Mouse (Mus musculus) forebrain, embryonic 14.5 days (tissue): Measurements from ENCODE around the gene Ubiad1. TPM values are rescaled to one million over a fixed set of nuclear protein-coding genes. Genes with fewer than 3 reads are reported as not detected.

Experiments used
- ATAC-seq: fragments of 200-750 bp; cut with Nextera tagmentation; 2 replicates; pipeline ENCODE4 v1.8.0; 2017; ENCODE audit warnings: mild to moderate bottlenecking, moderate library complexity
- DNase-seq: peaks from one replicate; pipeline ENCODE4 v3.0.0-alpha.2; 2015; ENCODE audit warnings: low spot score
- H3K27ac ChIP-seq: fragments of 300-500 bp; sonication (generic); 2 replicates; pipeline ENCODE4 v1.5.1; 2014; ENCODE audit warnings: low read depth, mild to moderate bottlenecking, control low read depth, low read length, moderate library complexity
- H3K27me3 ChIP-seq: fragments of 300-500 bp; sonication (generic); replicated peaks from 2 replicates; pipeline ENCODE4 v1.6.1; 2014; ENCODE audit warnings: low read length, control low read depth, mixed read lengths; ENCODE audit not compliant: control insufficient read depth, insufficient read depth
- H3K36me3 ChIP-seq: fragments of 300-500 bp; sonication (generic); 2 replicates; pipeline ENCODE4 v1.6.1; 2014; ENCODE audit warnings: low read length, control low read depth; ENCODE audit not compliant: control insufficient read depth, insufficient read depth
- H3K4me1 ChIP-seq: fragments of 300-500 bp; sonication (generic); 2 replicates; pipeline ENCODE4 v1.6.1; 2014; ENCODE audit warnings: antibody characterized with exemption, low read length, control low read depth; ENCODE audit not compliant: control insufficient read depth, insufficient read depth
- H3K4me2 ChIP-seq: fragments of 300-500 bp; sonication (generic); 2 replicates; pipeline ENCODE4 v1.6.1; 2014; ENCODE audit warnings: mild to moderate bottlenecking, control low read depth, low read length
- H3K4me3 ChIP-seq: fragments of 300-500 bp; sonication (generic); 2 replicates; pipeline ENCODE4 v1.5.1; 2014; ENCODE audit warnings: low read depth, low read length, control low read depth
- H3K9ac ChIP-seq: fragments of 300-500 bp; sonication (generic); 2 replicates; pipeline ENCODE4 v1.6.1; 2014; ENCODE audit warnings: mild to moderate bottlenecking, low read length, control low read depth, moderate library complexity
- H3K9me3 ChIP-seq: fragments of 300-500 bp; sonication (generic); replicated peaks from 2 replicates; pipeline ENCODE4 v1.6.1; 2016; ENCODE audit warnings: low read length, control low read depth, mixed read lengths; ENCODE audit not compliant: control insufficient read depth
- WGBS: fragments of 180-500 bp; shearing (Covaris S2); extraction: QIAGEN DNeasy Blood & Tissue Kit; methylation state at CpG from one replicate; pipeline ENCODE4 v1.1.7; 2014; 5-methylcytosine and 5-hydroxymethylcytosine counted together
- polyA plus RNA-seq: library from polyadenylated mRNA; unstranded; fragments of >200 nt; fragmentation: Nextera tagmentation; extraction: Ambion mirVana; gene quantifications from 2 replicates; pipeline ENCODE4 v1.2.1, GENCODE M21; 2014

Ubiad1 gene
- 14.2 and 14.6 TPM in 2 replicates for polyA plus RNA-seq

GRCm38 (mm10) chr4:148444250-148444967 lies at the start of gene Ubiad1:
Gene Ubiad1 (minus strand): TSS chr4:148444771.
- WGBS, result under 1% methylated on average over 46 of the region's 46 CpGs
- peak within 1 kb of the TSS; percentile 68 for H3K27ac ChIP-seq
- peak within 1 kb of the TSS; percentile 78 for H3K9ac ChIP-seq
- no peaks in the 10 kb centered on the region for H3K9me3 ChIP-seq
- DNase-seq (peak; percentile 72), ATAC-seq (peak; percentile 49)
- H3K36me3 ChIP-seq, result no peaks in the 10 kb centered on the region
- H3K4me1 ChIP-seq, result peaks cover 13% of the 10 kb centered on the region
- peak within 1 kb of the TSS; percentile 62 for H3K4me3 ChIP-seq
- no peaks in the 10 kb centered on the region for H3K27me3 ChIP-seq
- peak within 1 kb of the TSS; percentile 68 for H3K4me2 ChIP-seq

- Histone ChIP-seq H3K27me3 (no peaks in the 10 kb centered on the region), H3K36me3 (peaks cover 78% of the 10 kb centered on the region), H3K9ac (no peak overlapping the region), H3K4me1 (peaks cover 4% of the 10 kb centered on the region; the same call in 1 of the 2 replicates), H3K9me3 (no peaks in the 10 kb centered on the region), H3K4me3 (no peak overlapping the region), H3K4me2 (no peak overlapping the region), H3K27ac (no peak overlapping the region)
- WGBS, result 63% methylated on average over 7 of the region's 7 CpGs
- no peak; the same call in 1 of the 2 replicates for ATAC-seq
- DNase-seq, result peak; percentile 48
Observed at GRCm38 (mm10) chr4:148491448-148491847, 46.9 kb upstream of the Ubiad1 start.

GRCm38 (mm10) chr4:148490502-148490901 lies 45.9 kb upstream of the Ubiad1 start:
- H3K27ac ChIP-seq, result no peak overlapping the region
- H3K4me3 ChIP-seq, result no peak overlapping the region
- DNase-seq (peak; percentile 40), ATAC-seq (peak; percentile 37; the same call in 1 of the 2 replicates)
- peaks cover 83% of the 10 kb centered on the region for H3K36me3 ChIP-seq
- no peak overlapping the region for H3K4me2 ChIP-seq
- no peaks in the 10 kb centered on the region for H3K27me3 ChIP-seq
- 62% methylated on average over 6 of the region's 6 CpGs for WGBS
- H3K9me3 ChIP-seq, result no peaks in the 10 kb centered on the region
- no peaks in the 10 kb centered on the region for H3K4me1 ChIP-seq
- H3K9ac ChIP-seq, result no peak overlapping the region

GRCm38 (mm10) chr4:148487841-148488240 lies 43.3 kb upstream of the Ubiad1 start:
- H3K27ac ChIP-seq, result no peak overlapping the region
- H3K4me2 ChIP-seq, result no peak overlapping the region
- WGBS, result 78% methylated on average over 2 of the region's 2 CpGs
- H3K9me3 ChIP-seq, result no peaks in the 10 kb centered on the region
- no peaks in the 10 kb centered on the region for H3K27me3 ChIP-seq
- no peak for DNase-seq
- H3K36me3 ChIP-seq, result peaks cover 97% of the 10 kb centered on the region
- no peak for ATAC-seq
- H3K4me1 ChIP-seq, result no peaks in the 10 kb centered on the region
- H3K9ac ChIP-seq, result no peak overlapping the region
- no peak overlapping the region for H3K4me3 ChIP-seq

- H3K36me3 ChIP-seq, result peaks cover 95% of the 10 kb centered on the region
- ATAC-seq (no peak), DNase-seq (no peak)
- H3K4me2 ChIP-seq, result no peak overlapping the region
- H3K27me3 ChIP-seq, result no peaks in the 10 kb centered on the region
- no peak overlapping the region for H3K27ac ChIP-seq
- no peaks in the 10 kb centered on the region for H3K9me3 ChIP-seq
- H3K4me3 ChIP-seq, result no peak overlapping the region
- H3K9ac ChIP-seq, result no peak overlapping the region
- H3K4me1 ChIP-seq, result no peaks in the 10 kb centered on the region
- WGBS, result 96% methylated on average over 12 of the region's 12 CpGs
Observed at GRCm38 (mm10) chr4:148484511-148484910, 39.9 kb upstream of the Ubiad1 start.

GRCm38 (mm10) chr4:148481557-148482168 lies 37.1 kb upstream of the Ubiad1 start:
- Histone ChIP-seq H3K9me3 (no peaks in the 10 kb centered on the region), H3K4me3 (no peak overlapping the region), H3K36me3 (peaks cover 92% of the 10 kb centered on the region), H3K9ac (no peak overlapping the region), H3K4me1 (no peaks in the 10 kb centered on the region), H3K27ac (no peak overlapping the region), H3K4me2 (no peak overlapping the region), H3K27me3 (no peaks in the 10 kb centered on the region)
- no peak for ATAC-seq
- no peak for DNase-seq
- WGBS, result 96% methylated on average over 2 of the region's 2 CpGs

GRCm38 (mm10) chr4:148480245-148480644 lies 35.7 kb upstream of the Ubiad1 start:
- DNase-seq, result no peak
- H3K9me3 ChIP-seq, result no peaks in the 10 kb centered on the region
- no peak for ATAC-seq
- H3K36me3 ChIP-seq, result peaks cover 92% of the 10 kb centered on the region
- 98% methylated on average over 2 of the region's 2 CpGs for WGBS
- H3K4me2 ChIP-seq, result no peak overlapping the region
- H3K27ac ChIP-seq, result no peak overlapping the region
- H3K4me3 ChIP-seq, result no peak overlapping the region
- no peak overlapping the region for H3K9ac ChIP-seq
- H3K27me3 ChIP-seq, result no peaks in the 10 kb centered on the region
- H3K4me1 ChIP-seq, result no peaks in the 10 kb centered on the region

GRCm38 (mm10) chr4:148473496-148473895 lies 28.9 kb upstream of the Ubiad1 start:
- Histone ChIP-seq H3K9ac (no peak overlapping the region), H3K36me3 (peaks cover 94% of the 10 kb centered on the region), H3K4me1 (no peaks in the 10 kb centered on the region), H3K4me2 (no peak overlapping the region), H3K4me3 (no peak overlapping the region), H3K27ac (no peak overlapping the region), H3K27me3 (no peaks in the 10 kb centered on the region), H3K9me3 (no peaks in the 10 kb centered on the region)
- ATAC-seq (no peak), DNase-seq (no peak)
- 67% methylated on average over 5 of the region's 5 CpGs for WGBS
